Mouse (Mus musculus): ENCODE measurements around the gene Pon1. TPM values are rescaled to one million over a fixed set of nuclear protein-coding genes. Genes with fewer than 3 reads are reported as not detected.

The Pon1 gene
- polyA plus RNA-seq, 1 experiment from 2014 or later, result not detected

Other genes starting within 250 kb of the Pon1 start
- 2.9 and 3.5 TPM in 2 replicates for gene Pon3, start 62.3 kb upstream of the Pon1 start, polyA plus RNA-seq (2015; fragmentation: Nextera tagmentation; extraction: Ambion mirVana)
- gene Pon2, start 104.5 kb upstream of the Pon1 start, polyA plus RNA-seq (2015; fragmentation: Nextera tagmentation; extraction: Ambion mirVana), result 26.2 and 27.4 TPM in 2 replicates
- 22.8 and 25.1 TPM in 2 replicates for gene Asb4, start 189.4 kb upstream of the Pon1 start, polyA plus RNA-seq (2015; fragmentation: Nextera tagmentation; extraction: Ambion mirVana)